Mouse (Mus musculus): ENCODE results near the gene Bnc2. TPM values are rescaled to one million over a fixed set of nuclear protein-coding genes. Genes with fewer than 3 reads are reported as not detected.

The Bnc2 gene
- total and polyA plus RNA-seq, 3 experiments: 0.55 TPM; not detected in 2

- Histone ChIP-seq H3K27me3 (ENCODE audit: insufficient read depth, low read length) (no peaks in the 10 kb centered on the region), H3K9me3 (replicated peaks) (peaks cover 8% of the 10 kb centered on the region; the same call in 1 of the 2 replicates), H3K4me3 (ENCODE audit: low read depth, low read length) (no peak overlapping the region), H3K4me1 (ENCODE audit: insufficient read depth, low read depth, low read length) (no peaks in the 10 kb centered on the region), H3K36me3 (replicated peaks) (no peaks in the 10 kb centered on the region)
- TF ChIP-seq GATA2 (IDR thresholded peaks at IDR 0.05; ENCODE audit: borderline replicate concordance, low read depth, low read length) (no peak), GATA1 (IDR thresholded peaks at IDR 0.05; ENCODE audit: borderline replicate concordance, low read length) (no peak), TAL1 (conservative IDR thresholded peaks at IDR 0.05; ENCODE audit: low read depth, low read length) (no peak), CTCF (IDR thresholded peaks at IDR 0.05; ENCODE audit: low read depth, low read length) (no peak), POLR2AphosphoS5 (IDR thresholded peaks at IDR 0.05; ENCODE audit: insufficient replicate concordance, low read depth, low read length) (no peak)
- ATAC-seq (ENCODE audit: extremely low read depth, insufficient number of reproducible peaks, low FRiP score, poor library complexity, severe bottlenecking) (no peak), DNase-seq (ENCODE audit: low spot score) (no peak)
Measured at GRCm38 (mm10) chr4:84507551-84507950, 167.5 kb downstream of the Bnc2 start.

GRCm38 (mm10) chr4:84502581-84503269 is 172.3 kb downstream of the Bnc2 start:
- DNase-seq (ENCODE audit: low spot score) (no peak), ATAC-seq (ENCODE audit: extremely low read depth, insufficient number of reproducible peaks, low FRiP score, poor library complexity, severe bottlenecking) (no peak)
- Histone ChIP-seq H3K36me3 (replicated peaks) (no peaks in the 10 kb centered on the region), H3K4me1 (ENCODE audit: insufficient read depth, low read depth, low read length) (no peaks in the 10 kb centered on the region), H3K27me3 (ENCODE audit: insufficient read depth, low read length) (no peaks in the 10 kb centered on the region), H3K4me3 (ENCODE audit: low read depth, low read length) (no peak overlapping the region), H3K9me3 (replicated peaks) (peaks cover 14% of the 10 kb centered on the region; the same call in 1 of the 2 replicates)
- TF ChIP-seq POLR2AphosphoS5 (IDR thresholded peaks at IDR 0.05; ENCODE audit: insufficient replicate concordance, low read depth, low read length) (no peak), TAL1 (conservative IDR thresholded peaks at IDR 0.05; ENCODE audit: low read depth, low read length) (no peak), GATA1 (IDR thresholded peaks at IDR 0.05; ENCODE audit: borderline replicate concordance, low read length) (no peak), GATA2 (IDR thresholded peaks at IDR 0.05; ENCODE audit: borderline replicate concordance, low read depth, low read length) (no peak), CTCF (IDR thresholded peaks at IDR 0.05; ENCODE audit: low read depth, low read length) (no peak)

GRCm38 (mm10) chr4:84500796-84501349 is 174.2 kb downstream of the Bnc2 start:
- H3K9me3 ChIP-seq (replicated peaks): peaks cover 12% of the 10 kb centered on the region; the same call in 1 of the 2 replicates
- no peak for ATAC-seq (ENCODE audit: extremely low read depth, insufficient number of reproducible peaks, low FRiP score, poor library complexity, severe bottlenecking)
- H3K4me1 ChIP-seq (ENCODE audit: insufficient read depth, low read depth, low read length): no peaks in the 10 kb centered on the region
- H3K27me3 ChIP-seq (ENCODE audit: insufficient read depth, low read length): no peaks in the 10 kb centered on the region
- H3K36me3 ChIP-seq (replicated peaks): no peaks in the 10 kb centered on the region
- TF ChIP-seq GATA1 (IDR thresholded peaks at IDR 0.05; ENCODE audit: borderline replicate concordance, low read length) (no peak), TAL1 (conservative IDR thresholded peaks at IDR 0.05; ENCODE audit: low read depth, low read length) (no peak), POLR2AphosphoS5 (IDR thresholded peaks at IDR 0.05; ENCODE audit: insufficient replicate concordance, low read depth, low read length) (no peak), GATA2 (IDR thresholded peaks at IDR 0.05; ENCODE audit: borderline replicate concordance, low read depth, low read length) (no peak), CTCF (IDR thresholded peaks at IDR 0.05; ENCODE audit: low read depth, low read length) (no peak)
- no peak for DNase-seq (ENCODE audit: low spot score)
- H3K4me3 ChIP-seq (ENCODE audit: low read depth, low read length): no peak overlapping the region

- Histone ChIP-seq H3K9me3 (replicated peaks) (peaks cover 9% of the 10 kb centered on the region; the same call in 1 of the 2 replicates), H3K36me3 (replicated peaks) (no peaks in the 10 kb centered on the region), H3K4me3 (ENCODE audit: low read depth, low read length) (no peak overlapping the region), H3K27me3 (ENCODE audit: insufficient read depth, low read length) (no peaks in the 10 kb centered on the region), H3K4me1 (ENCODE audit: insufficient read depth, low read depth, low read length) (no peaks in the 10 kb centered on the region)
- no peak for DNase-seq (ENCODE audit: low spot score)
- TF ChIP-seq TAL1 (conservative IDR thresholded peaks at IDR 0.05; ENCODE audit: low read depth, low read length): no peak
- no peak for ATAC-seq (ENCODE audit: extremely low read depth, insufficient number of reproducible peaks, low FRiP score, poor library complexity, severe bottlenecking)
Measured at GRCm38 (mm10) chr4:84500259-84500658, 174.8 kb downstream of the Bnc2 start.

GRCm38 (mm10) chr4:84498469-84498868 is 176.6 kb downstream of the Bnc2 start:
- no peak overlapping the region for H3K4me3 ChIP-seq (ENCODE audit: low read depth, low read length)
- ATAC-seq (ENCODE audit: extremely low read depth, insufficient number of reproducible peaks, low FRiP score, poor library complexity, severe bottlenecking) (no peak), DNase-seq (ENCODE audit: low spot score) (no peak)
- no peaks in the 10 kb centered on the region for H3K36me3 ChIP-seq (replicated peaks)
- peaks cover 13% of the 10 kb centered on the region; the same call in 1 of the 2 replicates for H3K9me3 ChIP-seq (replicated peaks)
- no peak for TF ChIP-seq GATA1 (IDR thresholded peaks at IDR 0.05; ENCODE audit: borderline replicate concordance, low read length)
- no peak for TF ChIP-seq POLR2AphosphoS5 (IDR thresholded peaks at IDR 0.05; ENCODE audit: insufficient replicate concordance, low read depth, low read length)
- TF ChIP-seq GATA2 (IDR thresholded peaks at IDR 0.05; ENCODE audit: borderline replicate concordance, low read depth, low read length): no peak
- TF ChIP-seq CTCF (IDR thresholded peaks at IDR 0.05; ENCODE audit: low read depth, low read length): no peak
- no peaks in the 10 kb centered on the region for H3K27me3 ChIP-seq (ENCODE audit: insufficient read depth, low read length)
- no peaks in the 10 kb centered on the region for H3K4me1 ChIP-seq (ENCODE audit: insufficient read depth, low read depth, low read length)

GRCm38 (mm10) chr4:84488323-84488722 is 186.8 kb downstream of the Bnc2 start:
- H3K4me3 ChIP-seq (ENCODE audit: low read depth, low read length): no peak overlapping the region
- TF ChIP-seq POLR2AphosphoS5 (IDR thresholded peaks at IDR 0.05; ENCODE audit: insufficient replicate concordance, low read depth, low read length) (no peak), GATA2 (IDR thresholded peaks at IDR 0.05; ENCODE audit: borderline replicate concordance, low read depth, low read length) (no peak), GATA1 (IDR thresholded peaks at IDR 0.05; ENCODE audit: borderline replicate concordance, low read length) (no peak), TAL1 (conservative IDR thresholded peaks at IDR 0.05; ENCODE audit: low read depth, low read length) (no peak), CTCF (IDR thresholded peaks at IDR 0.05; ENCODE audit: low read depth, low read length) (no peak)
- no peaks in the 10 kb centered on the region for H3K36me3 ChIP-seq (replicated peaks)
- DNase-seq (ENCODE audit: low spot score) (no peak), ATAC-seq (ENCODE audit: extremely low read depth, insufficient number of reproducible peaks, low FRiP score, poor library complexity, severe bottlenecking) (no peak)
- no peaks in the 10 kb centered on the region for H3K27me3 ChIP-seq (ENCODE audit: insufficient read depth, low read length)
- H3K9me3 ChIP-seq (replicated peaks): peaks cover 10% of the 10 kb centered on the region
- H3K4me1 ChIP-seq (ENCODE audit: insufficient read depth, low read depth, low read length): no peaks in the 10 kb centered on the region

Data from G1E (cell line).